Comparison of ENCODE assay signal across 12 mouse cellular contexts in the genomic region with DNA sequence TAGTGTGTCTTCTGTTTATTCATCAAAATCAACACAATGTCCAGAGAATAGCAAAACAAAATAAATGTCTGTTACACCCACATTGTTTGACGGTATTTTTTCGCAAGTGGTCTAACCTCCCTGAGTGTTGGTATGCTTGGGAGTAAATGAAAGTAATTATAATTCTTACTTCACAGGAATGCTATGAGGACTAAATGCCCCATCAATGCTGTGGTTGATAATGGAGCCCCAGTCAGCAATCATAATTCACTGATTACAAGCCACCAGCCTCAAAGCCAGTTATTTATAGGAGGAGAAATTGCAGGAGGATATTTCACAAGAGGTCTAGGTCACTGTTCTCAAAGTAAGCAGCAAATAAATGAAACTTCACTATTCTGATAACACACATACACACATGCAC.
"Had no signal": no experiment of that assay in that cellular context is flagged by ENCODE, and none has a peak within 500 bp of the region (broad histone marks: within the 10 kb centered on the region; RNA-seq: fewer than 3 reads in every experiment).

No protein-coding gene starts in this region.

- DNase-seq: kidney, postnatal 25 days; lung, postnatal 4 days; midbrain, embryonic 14.5 days; right cerebral cortex, adult 18-20 months; right cerebral cortex, postnatal 25 days; thymus, postnatal 4 days had no signal

- H3K36me3 ChIP-seq: limb, embryonic 15.5 days; liver, embryonic 12.5 days; lung, embryonic 15.5 days; midbrain, embryonic 10.5 days; neural tube, embryonic 15.5 days had no signal

- ATAC-seq: liver, embryonic 12.5 days had no signal

- H3K27ac ChIP-seq: limb, embryonic 15.5 days; liver, embryonic 12.5 days; lung, embryonic 15.5 days; midbrain, embryonic 10.5 days; neural tube, embryonic 15.5 days had no signal

- H3K4me1 ChIP-seq: limb, embryonic 15.5 days; liver, embryonic 12.5 days; lung, embryonic 15.5 days; midbrain, embryonic 10.5 days; neural tube, embryonic 15.5 days had no signal

- H3K4me3 ChIP-seq: limb, embryonic 15.5 days; liver, embryonic 12.5 days; lung, embryonic 15.5 days; midbrain, embryonic 10.5 days; myocyte; neural tube, embryonic 15.5 days had no signal

- H3K27me3 ChIP-seq: limb, embryonic 15.5 days; liver, embryonic 12.5 days; lung, embryonic 15.5 days; neural tube, embryonic 15.5 days had no signal

- H3K9me3 ChIP-seq: limb, embryonic 15.5 days; liver, embryonic 12.5 days; lung, embryonic 15.5 days; midbrain, embryonic 10.5 days; neural tube, embryonic 15.5 days had no signal

- H3K4me2 ChIP-seq: limb, embryonic 15.5 days; liver, embryonic 12.5 days; lung, embryonic 15.5 days; neural tube, embryonic 15.5 days had no signal

- H3K9ac ChIP-seq: limb, embryonic 15.5 days; liver, embryonic 12.5 days; lung, embryonic 15.5 days; neural tube, embryonic 15.5 days had no signal
